Mouse (Mus musculus): ENCODE results near the gene Hoxd8. TPM values are rescaled to one million over a fixed set of nuclear protein-coding genes. Genes with fewer than 3 reads are reported as not detected.

Gene Hoxd8
- total RNA-seq, 2 experiments from 2014 or later = 30.0 to 38.2 TPM

- intact Hi-C loops (cut with DNase I; ENCODE audit: low total_unique reads) = no loop called here
- DNase-seq = no peak
Observed at GRCm38 (mm10) chr2:74668370-74669229, 35.8 kb upstream of the Hoxd8 start.

- DNase-seq = no peak
- intact Hi-C loops (cut with DNase I; ENCODE audit: low total_unique reads) = no loop called here
Observed at GRCm38 (mm10) chr2:74669230-74669578, 35.2 kb upstream of the Hoxd8 start.

- intact Hi-C loops (cut with DNase I; ENCODE audit: low total_unique reads) = loop anchor here (5.0 kb wide), 2 partner anchors 602 to 702 kb away; no protein-coding TSS in a partner anchor
- no peak for DNase-seq
Observed at GRCm38 (mm10) chr2:74669650-74670235, 34.7 kb upstream of the Hoxd8 start.

GRCm38 (mm10) chr2:74670632-74671188 lies 33.7 kb upstream of the Hoxd8 start:
- intact Hi-C loops (cut with DNase I; ENCODE audit: low total_unique reads) = loop anchor here (5.0 kb wide), 2 partner anchors 603 to 703 kb away; no protein-coding TSS in a partner anchor
- DNase-seq = no peak

GRCm38 (mm10) chr2:74671847-74672246 lies 32.6 kb upstream of the Hoxd8 start:
- intact Hi-C loops (cut with DNase I; ENCODE audit: low total_unique reads) = loop anchor here (5.0 kb wide), 2 partner anchors 605 to 705 kb away; no protein-coding TSS in a partner anchor

GRCm38 (mm10) chr2:74672481-74673362 lies 31.7 kb upstream of the Hoxd8 start:
- intact Hi-C loops (cut with DNase I; ENCODE audit: low total_unique reads) = loop anchor here (5.0 kb wide), 2 partner anchors 605 to 705 kb away; no protein-coding TSS in a partner anchor
- no peak for DNase-seq

More at GRCm38 (mm10) chr2:74671847-74672246, 32.6 kb upstream of the Hoxd8 start:
- no peak for DNase-seq

GRCm38 (mm10) chr2:74673835-74674425 lies 30.5 kb upstream of the Hoxd8 start:
- no peak for DNase-seq
- intact Hi-C loops (cut with DNase I; ENCODE audit: low total_unique reads) = loop anchor here (5.0 kb wide), 2 partner anchors 607 to 707 kb away; no protein-coding TSS in a partner anchor

- no peak for DNase-seq
- intact Hi-C loops (cut with DNase I; ENCODE audit: low total_unique reads) = loop anchor here (5.0 kb wide), 2 partner anchors 608 to 708 kb away; no protein-coding TSS in a partner anchor
Observed at GRCm38 (mm10) chr2:74674881-74675665, 29.3 kb upstream of the Hoxd8 start, which contains the start of gene Hoxd12. Hoxd12 (plus strand) TSS chr2:74675013.

GRCm38 (mm10) chr2:74675666-74676282 lies 28.6 kb upstream of the Hoxd8 start:
- no peak for DNase-seq
- intact Hi-C loops (cut with DNase I; ENCODE audit: low total_unique reads) = no loop called here

GRCm38 (mm10) chr2:74676376-74677052 lies 27.9 kb upstream of the Hoxd8 start:
- DNase-seq = no peak
- intact Hi-C loops (cut with DNase I; ENCODE audit: low total_unique reads) = no loop called here

- intact Hi-C loops (cut with DNase I; ENCODE audit: low total_unique reads) = no loop called here
- DNase-seq = no peak
Observed at GRCm38 (mm10) chr2:74677106-74677505, 27.3 kb upstream of the Hoxd8 start.

- intact Hi-C loops (cut with DNase I; ENCODE audit: low total_unique reads) = no loop called here
Observed at GRCm38 (mm10) chr2:74678891-74679595, 25.4 kb upstream of the Hoxd8 start, which contains the start of gene Hoxd11. Hoxd11 (plus strand) TSS chr2:74679557.

GRCm38 (mm10) chr2:74679596-74679971 lies 24.8 kb upstream of the Hoxd8 start:
- intact Hi-C loops (cut with DNase I; ENCODE audit: low total_unique reads) = no loop called here
- no peak for DNase-seq

More at GRCm38 (mm10) chr2:74678891-74679595, 25.4 kb upstream of the Hoxd8 start, which contains the start of gene Hoxd11:
- DNase-seq = no peak

GRCm38 (mm10) chr2:74679980-74680379 lies 24.4 kb upstream of the Hoxd8 start:
- intact Hi-C loops (cut with DNase I; ENCODE audit: low total_unique reads) = no loop called here
- no peak for DNase-seq

- intact Hi-C loops (cut with DNase I; ENCODE audit: low total_unique reads) = no loop called here
- DNase-seq = no peak
Observed at GRCm38 (mm10) chr2:74680561-74681398, 23.6 kb upstream of the Hoxd8 start.
